9 mouse cellular contexts compared by ENCODE assay signal in the genomic region with DNA sequence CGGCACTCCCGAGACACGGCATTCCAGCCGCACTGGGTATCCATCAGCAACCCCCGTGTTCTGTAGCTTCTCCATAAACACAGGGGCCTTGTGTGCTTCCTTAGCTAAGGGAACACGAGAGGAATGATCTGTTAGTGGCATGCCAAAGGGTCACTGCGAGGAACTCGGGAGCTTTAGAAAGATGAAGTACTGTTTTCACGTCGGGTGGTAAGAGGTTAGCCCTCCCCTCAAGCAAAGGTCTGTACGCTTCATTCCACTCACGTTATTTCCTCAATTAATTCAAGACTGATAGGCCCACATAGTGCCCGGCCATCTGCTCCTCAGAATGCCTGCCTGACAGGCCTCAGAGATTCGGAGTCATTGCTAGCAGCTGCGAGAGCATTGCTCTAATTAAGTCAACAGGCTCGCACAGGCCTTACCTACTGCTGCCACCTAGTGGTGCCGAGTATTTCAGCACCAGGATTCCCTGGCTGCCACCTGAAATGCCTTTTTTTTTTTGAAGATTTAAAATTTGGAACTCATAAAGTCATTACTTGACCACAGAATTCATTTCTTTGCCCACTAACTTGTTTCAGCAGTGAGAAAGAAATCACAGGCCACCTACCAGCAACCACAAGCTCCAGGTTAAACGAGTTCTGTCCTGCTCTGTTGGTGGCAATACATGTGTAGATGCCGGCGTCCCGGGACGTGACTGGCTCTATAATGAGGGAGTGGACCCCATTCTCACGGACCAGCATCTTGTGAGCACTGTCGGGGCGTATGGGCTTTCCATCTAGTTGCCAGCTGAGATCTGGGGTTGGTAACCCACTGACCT. TPM values are rescaled to one million over a fixed set of nuclear protein-coding genes. Genes with fewer than 3 reads are reported as not detected.
DNase-seq lines count a peak whose midpoint lies in the region.
"Had no signal": no experiment of that assay in that cellular context is flagged by ENCODE, and none has a peak within 500 bp of the region (broad histone marks: within the 10 kb centered on the region; RNA-seq: fewer than 3 reads in every experiment).

No protein-coding gene starts in this region.

- peaks cover 90% of the 10 kb centered on the region for H3K36me3 ChIP-seq in midbrain, embryonic 10.5 days

- no peaks in the 10 kb centered on the region for H3K27me3 ChIP-seq in midbrain, embryonic 10.5 days (ENCODE audit: low read depth, poor library complexity, severe bottlenecking)
- H3K27me3 ChIP-seq: megakaryocyte, embryonic 14.5 days had no signal

- 57% methylated on average over 25 of the region's 25 CpGs for WGBS in midbrain, embryonic 10.5 days

- H3K27ac ChIP-seq in midbrain, embryonic 10.5 days (replicated peaks): peak overlapping the region; percentile 77

- H3K4me3 ChIP-seq in midbrain, embryonic 10.5 days: no peak overlapping the region
- H3K4me3 ChIP-seq: megakaryocyte, embryonic 14.5 days had no signal

- peaks cover 33% of the 10 kb centered on the region for H3K4me1 ChIP-seq in midbrain, embryonic 10.5 days

- DNase-seq in ZHBTc4 (ENCODE audit: low read depth, low spot score): peak; percentile 81
- DNase-seq in cerebellum, postnatal 10 days: peak; percentile 95 to 97
- peak; percentile 76 to 86 for DNase-seq in frontal cortex, postnatal 14 days (ENCODE audit: low spot score in 2 of 2)
- peak; percentile 79 for DNase-seq in induced T-regulatory cell, adult 2 months (ENCODE audit: low read depth)
- peak; percentile 87 to 89 for DNase-seq in left cerebral cortex, adult 18-20 months (ENCODE audit: low spot score in 2 of 2)
- DNase-seq in midbrain, embryonic 10.5 days (ENCODE audit: low spot score): peak; percentile 78
- DNase-seq in skeletal muscle tissue, adult 2 months (ENCODE audit: low read depth, low spot score): peak; percentile 33
- DNase-seq in yolk sac, embryonic 10.5 days (ENCODE audit: low spot score): peak; percentile 50

- H3K9me3 ChIP-seq in midbrain, embryonic 10.5 days (replicated peaks): no peaks in the 10 kb centered on the region
- H3K9me3 ChIP-seq: megakaryocyte, embryonic 14.5 days had no signal

RNA-seq across cellular contexts. Expression of a gene that starts 28.6 kb away (rescaled TPM):
- 10 to 100 TPM; 18.9 to 19.0 TPM for total RNA-seq in left cerebral cortex, adult 18-20 months (2021)
- 28.1 and 30.0 TPM in 2 replicates for polyA plus RNA-seq in midbrain, embryonic 10.5 days (2016; fragmentation: Nextera tagmentation; extraction: Ambion mirVana)

Comparison
In these comparisons a context has a peak if more than half of its experiments do, and no peak if none do; other contexts are left out.
1. DNase-seq: peak in every context shown above with its lines; median percentile 96 in cerebellum, postnatal 10 days; 88 in left cerebral cortex, adult 18-20 months; 81 in ZHBTc4; 81 in frontal cortex, postnatal 14 days; 79 in induced T-regulatory cell, adult 2 months; 78 in midbrain, embryonic 10.5 days; 50 in yolk sac, embryonic 10.5 days; 33 in skeletal muscle tissue, adult 2 months.